Mouse (Mus musculus) E14TG2a.4 (cell line): Measurements from ENCODE around the gene Myl3.

Experiments
- H3K27me3 ChIP-seq: 2 replicates; pipeline ENCODE4 v1.6.1; 2014; ENCODE audit warnings: low read length, control low read depth; ENCODE audit not compliant: insufficient read depth
- H3K36me3 ChIP-seq: 2 replicates; pipeline ENCODE4 v1.6.1; 2014; ENCODE audit warnings: low read length, control low read depth; ENCODE audit not compliant: insufficient read depth
- H3K4me1 ChIP-seq: replicated peaks from 2 replicates; pipeline ENCODE4 v1.6.1; 2014; ENCODE audit warnings: low read depth, low read length, control low read depth
- H3K4me3 ChIP-seq: replicated peaks from 2 replicates; pipeline ENCODE4 v1.5.1; 2014; ENCODE audit warnings: mild to moderate bottlenecking, low read length
- H3K9me3 ChIP-seq: 2 replicates; pipeline ENCODE4 v1.6.1; 2014; ENCODE audit warnings: low read length, control low read depth
- CTCF ChIP-seq: conservative IDR thresholded peaks from 2 replicates; pipeline ENCODE4 v1.5.1; 2014; ENCODE audit warnings: low read length
- NANOG ChIP-seq: IDR thresholded peaks from 2 replicates; pipeline ENCODE4 v1.6.1; 2014; ENCODE audit warnings: borderline replicate concordance, low read length, mixed read lengths
- POU5F1 ChIP-seq: IDR thresholded peaks from 2 replicates; pipeline ENCODE4 v1.6.1; 2014; ENCODE audit warnings: low read length, borderline replicate concordance

Myl3 gene

DNA sequence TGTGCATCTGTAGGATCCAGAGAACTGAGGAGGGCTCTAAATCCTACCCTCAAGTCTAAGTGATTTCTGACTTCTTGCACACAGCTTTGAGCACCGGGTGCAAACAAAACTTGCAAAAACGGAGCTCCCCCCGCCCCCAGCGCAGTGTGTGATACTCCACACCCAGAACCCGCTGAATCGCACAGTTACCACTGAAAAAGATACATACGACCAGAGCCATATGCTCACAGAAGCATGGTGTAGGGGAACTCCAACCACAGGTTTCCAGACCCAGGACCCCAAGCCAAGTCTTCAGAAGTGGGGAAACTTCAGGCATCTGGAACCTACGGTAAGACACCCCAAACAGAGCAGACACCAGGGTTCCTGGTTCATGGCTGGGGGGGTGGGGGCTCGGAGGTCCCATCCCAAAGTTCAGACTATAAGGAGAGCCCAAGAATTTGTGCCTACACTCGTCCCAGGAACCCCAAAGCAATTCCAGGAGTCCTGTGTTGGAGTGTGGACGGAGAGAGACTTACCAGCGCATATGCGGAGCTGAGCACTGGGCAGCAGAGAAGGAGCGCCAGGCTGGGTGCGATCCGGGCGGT lies at the start of gene Myl3:
Myl3 (plus strand) TSS at position 151 of the 584 bp plus-strand sequence.
- TF ChIP-seq POU5F1 (no peak), NANOG (no peak), CTCF (no peak)
- H3K4me1 ChIP-seq = peaks cover 42% of the 10 kb centered on the region
- H3K4me3 ChIP-seq = peak within 1 kb of the TSS; percentile 78
- peaks cover 11% of the 10 kb centered on the region for H3K9me3 ChIP-seq
- H3K27me3 ChIP-seq = peaks cover 82% of the 10 kb centered on the region
- H3K36me3 ChIP-seq = no peaks in the 10 kb centered on the region

DNA sequence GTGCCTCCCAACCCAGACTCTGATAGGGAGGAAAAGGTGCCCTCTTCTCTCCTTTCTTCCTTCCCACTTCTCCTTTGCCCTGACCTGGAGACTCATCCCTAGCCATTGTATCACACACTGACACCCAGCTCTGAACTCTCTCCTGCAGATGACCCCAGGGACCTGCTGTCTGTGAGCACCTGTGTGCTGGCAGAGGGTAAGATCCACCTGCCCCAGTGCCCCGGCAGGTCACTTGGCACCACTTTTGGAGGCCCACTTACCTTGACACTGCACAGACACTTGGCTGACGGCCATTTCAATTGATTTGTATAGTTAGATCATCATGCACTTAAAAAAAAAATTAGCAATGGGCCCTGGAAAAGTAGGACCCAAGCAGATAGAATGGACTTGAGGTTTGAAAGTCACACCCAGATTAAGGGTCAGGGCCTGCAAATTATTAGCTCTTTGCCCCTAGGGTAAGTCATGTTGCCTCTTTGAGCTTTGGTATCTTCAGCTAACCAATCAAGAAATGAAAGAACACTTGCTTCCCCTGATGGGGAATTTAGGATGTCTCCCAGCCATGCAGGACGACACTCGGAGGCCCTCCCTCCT lies 46.4 kb upstream of the Myl3 start:
- peaks cover 25% of the 10 kb centered on the region for H3K4me1 ChIP-seq
- TF ChIP-seq CTCF (no peak), POU5F1 (no peak), NANOG (no peak)
- H3K27me3 ChIP-seq = no peaks in the 10 kb centered on the region
- peaks cover 73% of the 10 kb centered on the region for H3K36me3 ChIP-seq
- no peaks in the 10 kb centered on the region for H3K9me3 ChIP-seq
- H3K4me3 ChIP-seq = no peak overlapping the region

DNA sequence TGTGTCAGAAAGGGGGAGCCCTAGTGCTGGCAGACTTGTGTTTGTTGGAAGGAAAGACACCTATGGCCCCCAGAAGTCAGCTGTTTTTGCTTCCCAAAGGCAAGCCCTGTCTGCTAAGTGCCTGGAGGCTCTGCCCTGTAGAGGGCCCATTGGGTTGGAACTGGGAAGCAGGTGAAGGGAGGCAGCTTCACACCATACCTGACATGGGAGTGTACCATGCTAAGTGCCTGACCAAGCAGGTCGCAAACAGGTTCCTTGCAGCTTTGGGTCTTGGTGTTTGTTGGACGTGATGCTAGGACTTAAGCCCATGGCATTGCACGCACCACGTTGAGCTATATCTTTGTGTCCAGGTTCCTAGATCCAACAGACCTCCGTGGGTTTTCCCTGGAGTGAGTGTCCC lies 45.2 kb upstream of the Myl3 start:
- Histone ChIP-seq H3K27me3 (no peaks in the 10 kb centered on the region), H3K9me3 (no peaks in the 10 kb centered on the region), H3K36me3 (peaks cover 75% of the 10 kb centered on the region), H3K4me1 (peaks cover 25% of the 10 kb centered on the region), H3K4me3 (no peak overlapping the region)
- TF ChIP-seq POU5F1 (no peak), CTCF (no peak), NANOG (no peak)

DNA sequence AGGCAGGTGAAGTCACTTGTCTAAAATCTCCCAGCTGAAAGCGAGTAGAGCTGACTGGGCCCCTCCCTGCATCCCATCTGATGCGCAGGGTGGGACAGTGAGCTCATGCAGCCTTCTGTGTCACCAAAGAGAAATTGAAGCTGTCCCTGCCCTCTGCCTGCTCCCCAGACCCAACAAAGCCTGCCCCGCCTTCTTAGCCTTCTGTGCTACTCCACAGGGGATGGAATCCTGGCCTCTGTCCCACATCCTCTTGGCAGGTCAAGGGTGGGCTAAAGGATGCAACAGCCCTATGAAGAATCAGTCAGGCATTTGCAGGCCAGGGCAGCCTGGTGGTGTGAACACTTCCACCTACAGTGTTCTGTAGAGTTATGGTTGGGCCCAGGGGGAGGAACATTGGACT lies 44.2 kb upstream of the Myl3 start:
- TF ChIP-seq NANOG (no peak), POU5F1 (no peak), CTCF (no peak)
- Histone ChIP-seq H3K9me3 (no peaks in the 10 kb centered on the region), H3K36me3 (peaks cover 73% of the 10 kb centered on the region), H3K4me1 (peaks cover 25% of the 10 kb centered on the region), H3K27me3 (no peaks in the 10 kb centered on the region), H3K4me3 (no peak overlapping the region)

DNA sequence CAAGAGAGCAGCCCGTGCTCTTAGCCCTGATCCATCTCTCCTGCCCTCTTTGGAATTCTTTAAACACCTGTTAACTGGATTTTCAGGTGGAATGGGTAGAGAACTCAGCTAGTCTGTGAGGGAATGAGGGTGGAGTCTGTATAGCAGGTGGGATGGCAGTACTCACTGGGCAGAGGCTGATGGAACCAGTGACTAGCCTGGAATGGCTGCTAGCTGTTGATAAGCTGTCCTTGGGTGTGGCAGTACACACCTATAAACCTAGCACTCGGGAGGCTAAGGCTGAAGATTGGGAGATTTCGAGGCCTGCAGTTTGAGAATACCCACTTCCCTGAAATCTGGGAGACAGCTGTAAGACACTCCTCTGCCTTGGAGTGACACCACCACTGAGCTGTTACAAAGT lies 42.1 kb upstream of the Myl3 start:
- Histone ChIP-seq H3K9me3 (no peaks in the 10 kb centered on the region), H3K36me3 (peaks cover 71% of the 10 kb centered on the region), H3K4me1 (peaks cover 25% of the 10 kb centered on the region), H3K4me3 (no peak overlapping the region), H3K27me3 (no peaks in the 10 kb centered on the region)
- no peak for TF ChIP-seq POU5F1
- TF ChIP-seq NANOG = no peak
- TF ChIP-seq CTCF = no peak

DNA sequence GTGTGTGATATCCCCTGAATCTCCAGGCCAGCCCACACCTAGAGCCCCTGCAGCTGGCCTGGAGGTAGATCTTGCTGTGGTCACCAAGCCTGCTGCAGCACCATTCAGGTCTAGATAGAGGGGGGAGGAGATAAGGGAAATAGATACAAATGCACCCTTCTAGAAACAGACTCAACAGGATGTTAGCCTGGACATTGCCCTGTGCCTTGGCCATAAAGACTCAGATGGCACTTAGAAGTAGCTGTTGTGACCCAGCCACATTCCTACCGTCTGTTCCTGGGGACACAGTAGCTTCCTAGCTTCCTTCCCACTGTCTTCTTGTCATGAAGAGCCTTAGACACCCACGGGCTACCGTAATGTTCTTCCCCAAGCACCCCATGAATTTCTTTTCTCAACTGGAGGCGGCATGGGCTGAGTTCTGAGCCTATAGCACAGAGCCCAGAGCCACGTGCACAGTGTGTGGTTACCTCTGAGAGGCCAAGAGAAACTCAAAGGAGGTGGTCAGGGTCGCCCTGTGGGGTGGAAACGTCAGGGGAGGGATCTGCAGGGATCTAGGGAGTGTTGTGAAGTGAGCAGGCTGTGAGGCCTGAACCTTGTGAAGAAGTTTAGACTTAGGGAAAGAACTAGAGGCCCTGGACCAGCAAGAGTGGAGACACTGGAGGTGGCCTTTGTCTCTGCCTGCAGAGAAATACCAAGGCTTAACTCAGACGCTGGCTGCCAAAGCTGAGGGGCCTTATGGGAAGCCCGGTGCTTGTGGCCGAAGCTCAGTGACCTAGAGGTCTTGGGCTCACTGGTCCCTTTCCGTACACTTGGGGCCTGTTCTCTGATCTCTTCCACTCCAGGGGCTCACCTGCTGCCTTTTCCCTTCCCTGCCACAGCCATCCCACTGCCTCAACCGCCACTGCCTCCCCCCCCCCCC lies 40.3 kb upstream of the Myl3 start:
- no peaks in the 10 kb centered on the region for H3K27me3 ChIP-seq
- H3K9me3 ChIP-seq = no peaks in the 10 kb centered on the region
- peaks cover 64% of the 10 kb centered on the region for H3K36me3 ChIP-seq
- no peak for TF ChIP-seq CTCF
- H3K4me3 ChIP-seq = no peak overlapping the region
- peaks cover 24% of the 10 kb centered on the region for H3K4me1 ChIP-seq

DNA sequence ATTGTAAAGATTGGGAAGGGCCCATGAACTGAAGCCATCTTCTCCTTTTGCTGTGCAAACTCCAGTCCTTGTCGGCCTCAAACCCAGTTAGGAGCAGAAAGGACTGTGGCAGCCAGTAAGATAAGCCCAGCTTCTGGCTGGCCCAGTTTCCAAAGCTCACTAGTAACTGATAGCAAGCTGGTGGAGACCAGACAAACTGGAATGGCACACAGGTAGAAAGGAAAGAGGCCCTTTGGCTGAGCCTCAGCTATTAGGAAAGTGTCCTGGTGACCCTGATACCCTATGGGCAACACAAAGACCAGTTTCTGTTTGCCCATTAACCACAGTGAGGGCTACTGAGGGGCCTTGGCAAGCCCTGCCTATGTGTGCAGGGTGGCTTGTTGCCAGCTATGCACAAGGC lies 38.8 kb upstream of the Myl3 start:
- TF ChIP-seq NANOG = no peak
- TF ChIP-seq CTCF = no peak
- TF ChIP-seq POU5F1 = no peak
- H3K4me3 ChIP-seq = no peak overlapping the region
- H3K9me3 ChIP-seq = no peaks in the 10 kb centered on the region
- peaks cover 10% of the 10 kb centered on the region for H3K4me1 ChIP-seq
- H3K27me3 ChIP-seq = no peaks in the 10 kb centered on the region
- peaks cover 66% of the 10 kb centered on the region for H3K36me3 ChIP-seq

DNA sequence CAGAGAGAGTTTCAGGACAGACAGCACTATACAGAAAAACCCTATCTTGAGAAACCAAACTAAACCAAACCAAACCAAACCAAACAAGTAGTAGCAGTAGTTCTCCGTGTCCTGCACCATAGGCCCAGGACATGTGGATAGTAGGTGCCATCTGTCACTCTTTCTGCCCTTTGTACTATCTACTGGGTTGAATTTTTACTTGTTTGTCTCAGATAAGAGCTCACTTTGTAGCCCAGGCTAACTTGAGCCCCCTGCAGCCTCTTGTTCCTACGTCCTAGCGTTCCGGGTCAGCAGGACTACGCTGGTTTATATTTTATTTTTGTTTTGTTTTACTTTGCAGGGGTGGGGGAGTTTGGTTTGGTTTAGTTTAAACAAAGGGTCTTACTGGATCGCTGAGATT lies 37.7 kb upstream of the Myl3 start:
- H3K36me3 ChIP-seq = peaks cover 75% of the 10 kb centered on the region
- no peaks in the 10 kb centered on the region for H3K9me3 ChIP-seq
- TF ChIP-seq CTCF (no peak), POU5F1 (no peak), NANOG (no peak)
- peaks cover 16% of the 10 kb centered on the region for H3K4me1 ChIP-seq
- H3K4me3 ChIP-seq = no peak overlapping the region
- H3K27me3 ChIP-seq = no peaks in the 10 kb centered on the region
